Mouse (Mus musculus) brain, embryonic 14.5 days (tissue): ENCODE results near the gene H2-DMa.

Source experiments
- CTCF ChIP-seq: fragments of 200-500 bp; IDR thresholded peaks from 2 replicates; pipeline ENCODE4 v1.5.1; 2012; ENCODE audit warnings: inconsistent platforms, mild to moderate bottlenecking, moderate library complexity, borderline replicate concordance; ENCODE audit not compliant: insufficient read depth, insufficient read length; ENCODE audit errors: extremely low read depth
- POLR2A ChIP-seq: fragments of 200-500 bp; IDR thresholded peaks from 2 replicates; pipeline ENCODE4 v1.6.1; 2012; ENCODE audit warnings: mild to moderate bottlenecking, inconsistent platforms, borderline replicate concordance; ENCODE audit not compliant: poor library complexity, insufficient read depth, insufficient read length, severe bottlenecking; ENCODE audit errors: extremely low read depth

GRCm38 (mm10) chr17:34099531-34099930, 19.8 kb upstream of the H2-DMa start:
- TF ChIP-seq CTCF = no peak
- TF ChIP-seq POLR2A = no peak
